Mouse (Mus musculus) liver, postnatal 0 days (tissue): ENCODE measurements at regions not wholly inside any gene's neighbourhood (a gene's known extent, or its start where the extent isn't known, plus 50 kb on each side); places are given as distances from the start of the nearest gene placed in this dataset.

Experiments used
- ATAC-seq: fragments of 200-750 bp; cut with Nextera tagmentation; 2 replicates; pipeline ENCODE4 v1.8.0; 2017; ENCODE audit warnings: mild to moderate bottlenecking, moderate library complexity
- DNase-seq: peaks from one replicate; pipeline ENCODE4 v3.0.0-alpha.2; 2016
- H3K27ac ChIP-seq: fragments of 300-500 bp; sonication (generic); 2 replicates; pipeline ENCODE4 v1.5.1; 2014; ENCODE audit warnings: antibody characterized with exemption, moderate library complexity, mild to moderate bottlenecking, low read depth
- H3K27me3 ChIP-seq: fragments of 300-500 bp; sonication (generic); 2 replicates; pipeline ENCODE4 v1.6.1; 2014; ENCODE audit warnings: low read length, control low read depth, mixed read lengths; ENCODE audit not compliant: insufficient read depth
- H3K36me3 ChIP-seq: fragments of 300-500 bp; sonication (generic); replicated peaks from 2 replicates; pipeline ENCODE4 v1.6.1; 2014; ENCODE audit warnings: mild to moderate bottlenecking, control low read depth, low read length, moderate library complexity, mixed read lengths; ENCODE audit not compliant: insufficient read depth
- H3K4me1 ChIP-seq: fragments of 300-500 bp; sonication (generic); 2 replicates; pipeline ENCODE4 v1.6.1; 2014; ENCODE audit warnings: antibody characterized with exemption, mild to moderate bottlenecking, control low read depth; ENCODE audit not compliant: insufficient read depth
- H3K4me2 ChIP-seq: fragments of 300-500 bp; sonication (generic); 2 replicates; pipeline ENCODE4 v1.6.1; 2014; ENCODE audit warnings: low read depth, mild to moderate bottlenecking, low read length, moderate library complexity, mixed read lengths
- H3K4me3 ChIP-seq: fragments of 300-500 bp; sonication (generic); 2 replicates; pipeline ENCODE4 v1.5.1; 2014; ENCODE audit warnings: low read depth, low read length
- H3K9ac ChIP-seq: fragments of 300-500 bp; sonication (generic); replicated peaks from 2 replicates; pipeline ENCODE4 v1.6.1; 2014; ENCODE audit warnings: mild to moderate bottlenecking, moderate library complexity
- H3K9me3 ChIP-seq: fragments of 300-500 bp; sonication (generic); 2 replicates; pipeline ENCODE4 v1.6.1; 2016; ENCODE audit warnings: mild to moderate bottlenecking, control low read depth, low read length, mixed read lengths
- CTCF ChIP-seq: sonication (generic); IDR thresholded peaks from 2 replicates; pipeline ENCODE4 v1.5.1; 2016; ENCODE audit warnings: antibody characterized with exemption, low read depth
- EP300 ChIP-seq: IDR thresholded peaks from 2 replicates; pipeline ENCODE4 v1.6.1; 2016; ENCODE audit warnings: antibody characterized with exemption, low read depth, mild to moderate bottlenecking
- WGBS: fragments of 180-500 bp; shearing (Covaris S2); extraction: QIAGEN DNeasy Blood & Tissue Kit; methylation state at CpG from one replicate; pipeline ENCODE4 v1.1.7; 2014; ENCODE audit not compliant: insufficient replicate concordance; 5-methylcytosine and 5-hydroxymethylcytosine counted together

- Histone ChIP-seq H3K4me2 (no peak overlapping the region), H3K9me3 (no peaks in the 10 kb centered on the region), H3K9ac (no peak overlapping the region), H3K27ac (no peak overlapping the region), H3K4me1 (no peaks in the 10 kb centered on the region), H3K4me3 (no peak overlapping the region), H3K27me3 (no peaks in the 10 kb centered on the region), H3K36me3 (no peaks in the 10 kb centered on the region)
- DNase-seq (no peak), ATAC-seq (no peak)
- TF ChIP-seq CTCF (no peak), EP300 (no peak)
- WGBS: 44% methylated on average over 7 of the region's 7 CpGs
These were observed 221.3 kb downstream of the Hhipl2 start for GRCm38 (mm10) chr1:183639332-183639731.

- Histone ChIP-seq H3K27ac (no peak overlapping the region), H3K9ac (no peak overlapping the region), H3K4me1 (no peaks in the 10 kb centered on the region), H3K9me3 (no peaks in the 10 kb centered on the region), H3K27me3 (no peaks in the 10 kb centered on the region), H3K36me3 (no peaks in the 10 kb centered on the region), H3K4me3 (no peak overlapping the region), H3K4me2 (no peak overlapping the region)
- TF ChIP-seq EP300 (no peak), CTCF (no peak)
- DNase-seq (no peak), ATAC-seq (no peak)
- 70% methylated on average over 8 of the region's 8 CpGs for WGBS
These were observed 222.6 kb downstream of the Hhipl2 start for GRCm38 (mm10) chr1:183640568-183640967.

GRCm38 (mm10) chr1:183644001-183644400, 226.0 kb downstream of the Hhipl2 start:
- TF ChIP-seq EP300 (no peak), CTCF (no peak)
- Histone ChIP-seq H3K4me3 (no peak overlapping the region), H3K9me3 (no peaks in the 10 kb centered on the region), H3K4me1 (no peaks in the 10 kb centered on the region), H3K27me3 (no peaks in the 10 kb centered on the region), H3K36me3 (no peaks in the 10 kb centered on the region), H3K9ac (no peak overlapping the region), H3K27ac (no peak overlapping the region), H3K4me2 (no peak overlapping the region)
- ATAC-seq (no peak), DNase-seq (no peak)
- WGBS: 46% methylated on average over 2 of the region's 2 CpGs

- TF ChIP-seq EP300 (no peak), CTCF (no peak)
- Histone ChIP-seq H3K27me3 (no peaks in the 10 kb centered on the region), H3K4me1 (no peaks in the 10 kb centered on the region), H3K36me3 (no peaks in the 10 kb centered on the region), H3K4me3 (no peak overlapping the region), H3K9ac (no peak overlapping the region), H3K27ac (no peak overlapping the region), H3K9me3 (no peaks in the 10 kb centered on the region), H3K4me2 (no peak overlapping the region)
- DNase-seq (no peak), ATAC-seq (no peak)
- 42% methylated on average over 6 of the region's 6 CpGs for WGBS
These were observed 235.9 kb downstream of the Hhipl2 start for GRCm38 (mm10) chr1:183653878-183654277.

- peak; percentile 66 for DNase-seq
These were observed 239.0 kb downstream of the Hhipl2 start for GRCm38 (mm10) chr1:183657043-183657442.

GRCm38 (mm10) chr1:183660541-183660940, 242.5 kb downstream of the Hhipl2 start:
- H3K4me1 ChIP-seq: no peaks in the 10 kb centered on the region
- no peaks in the 10 kb centered on the region for H3K36me3 ChIP-seq
- no peak overlapping the region for H3K4me2 ChIP-seq
- 65% methylated on average over 2 of the region's 2 CpGs for WGBS
- no peak for TF ChIP-seq CTCF
- TF ChIP-seq EP300: no peak
- no peak overlapping the region for H3K4me3 ChIP-seq
- H3K27me3 ChIP-seq: no peaks in the 10 kb centered on the region
- no peak overlapping the region for H3K9ac ChIP-seq
- no peak for ATAC-seq
- H3K27ac ChIP-seq: no peak overlapping the region
- H3K9me3 ChIP-seq: no peaks in the 10 kb centered on the region
- no peak for DNase-seq

More at GRCm38 (mm10) chr1:183657043-183657442, 239.0 kb downstream of the Hhipl2 start:
- no peaks in the 10 kb centered on the region for H3K9me3 ChIP-seq
- H3K27me3 ChIP-seq: no peaks in the 10 kb centered on the region
- H3K9ac ChIP-seq: no peak overlapping the region
- no peaks in the 10 kb centered on the region for H3K4me1 ChIP-seq
- WGBS: 61% methylated on average over 5 of the region's 5 CpGs
- no peak overlapping the region for H3K4me3 ChIP-seq
- ATAC-seq: no peak
- TF ChIP-seq EP300 (no peak), CTCF (peak; percentile 81)
- no peak overlapping the region for H3K27ac ChIP-seq
- H3K36me3 ChIP-seq: no peaks in the 10 kb centered on the region
- H3K4me2 ChIP-seq: no peak overlapping the region

- no peak overlapping the region for H3K27ac ChIP-seq
- H3K4me3 ChIP-seq: no peak overlapping the region
- ATAC-seq (no peak), DNase-seq (no peak)
- H3K36me3 ChIP-seq: no peaks in the 10 kb centered on the region
- TF ChIP-seq CTCF (no peak), EP300 (no peak)
- H3K4me1 ChIP-seq: no peaks in the 10 kb centered on the region
- 80% methylated on average over 15 of the region's 15 CpGs for WGBS
- no peak overlapping the region for H3K9ac ChIP-seq
- H3K9me3 ChIP-seq: peaks cover 2% of the 10 kb centered on the region; the same call in 1 of the 2 replicates
- H3K27me3 ChIP-seq: no peaks in the 10 kb centered on the region
- H3K4me2 ChIP-seq: no peak overlapping the region
These were observed 244.5 kb downstream of the Hhipl2 start for GRCm38 (mm10) chr1:183662369-183663043.
